13 mouse cellular contexts compared by ENCODE assay signal in the genomic region with DNA sequence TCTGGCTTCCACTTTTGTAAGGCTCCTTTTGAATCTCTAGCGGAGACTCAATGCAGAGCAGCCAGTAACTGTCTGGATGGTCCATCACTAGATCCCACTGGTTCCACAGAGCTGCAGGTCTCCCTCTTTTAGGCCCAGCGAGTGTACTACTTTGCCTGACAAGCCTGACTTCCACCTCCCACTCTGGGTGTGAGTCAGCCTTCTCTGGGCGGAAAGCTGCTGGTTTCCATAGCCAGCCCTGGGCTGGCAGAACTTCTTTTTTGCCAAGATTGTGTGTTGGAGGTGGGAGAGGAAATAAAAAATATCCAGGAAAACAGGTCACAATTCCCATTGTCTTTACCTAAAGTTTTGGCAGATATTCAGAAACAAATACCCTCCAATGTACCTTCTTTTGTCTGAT. TPM values are rescaled to one million over a fixed set of nuclear protein-coding genes. Genes with fewer than 3 reads are reported as not detected.
A peak's percentile ranks its signal among the peaks of the same experiment; 100 is the strongest.
DNase-seq lines count a peak whose midpoint lies in the region; ATAC-seq and TF ChIP-seq lines count a peak whose summit lies in the region.
"Had no signal": no experiment of that assay in that cellular context is flagged by ENCODE, and none has a peak within 500 bp of the region (broad histone marks: within the 10 kb centered on the region; RNA-seq: fewer than 3 reads in every experiment).

No protein-coding gene starts in this region.

- no peak overlapping the region for H3K4me3 ChIP-seq in liver, postnatal 0 days (ENCODE audit: low read depth, low read length)
- no peak overlapping the region for H3K4me3 ChIP-seq in liver, embryonic 11.5 days (ENCODE audit: low read depth, low read length)
- H3K4me3 ChIP-seq in heart, embryonic 16.5 days (ENCODE audit: low read length): no peak overlapping the region
- H3K4me3 ChIP-seq: forebrain, embryonic 10.5 days; limb, embryonic 15.5 days; midbrain, embryonic 15.5 days had no signal

- H3K27ac ChIP-seq in liver, postnatal 0 days (ENCODE audit: low read depth): peak overlapping the region; percentile 35; the same call in 1 of the 2 replicates
- no peak overlapping the region for H3K27ac ChIP-seq in liver, embryonic 11.5 days (ENCODE audit: low read depth, low read length)
- peak overlapping the region; percentile 19; the same call in 1 of the 2 replicates for H3K27ac ChIP-seq in heart, embryonic 16.5 days (ENCODE audit: low read length)
- H3K27ac ChIP-seq: forebrain, embryonic 10.5 days; hindbrain, embryonic 14.5 days; limb, embryonic 15.5 days; midbrain, embryonic 15.5 days had no signal

- no peaks in the 10 kb centered on the region for H3K27me3 ChIP-seq in liver, postnatal 0 days (ENCODE audit: insufficient read depth, low read length)
- H3K27me3 ChIP-seq in liver, embryonic 11.5 days (replicated peaks; ENCODE audit: control insufficient read depth, insufficient read depth, low read length): no peaks in the 10 kb centered on the region
- no peaks in the 10 kb centered on the region for H3K27me3 ChIP-seq in heart, embryonic 16.5 days (ENCODE audit: control insufficient read depth, insufficient read depth, low read length)
- H3K27me3 ChIP-seq: limb, embryonic 15.5 days; midbrain, embryonic 15.5 days had no signal

- intact Hi-C loops in heart, postnatal 36 days (cut with DNase I): no loop called here

- no peaks in the 10 kb centered on the region for H3K4me1 ChIP-seq in liver, postnatal 0 days (ENCODE audit: insufficient read depth)
- no peaks in the 10 kb centered on the region for H3K4me1 ChIP-seq in liver, embryonic 11.5 days (replicated peaks; ENCODE audit: control insufficient read depth, insufficient read depth, low read length)
- no peaks in the 10 kb centered on the region for H3K4me1 ChIP-seq in heart, embryonic 16.5 days (ENCODE audit: control insufficient read depth, insufficient read depth, low read length)
- H3K4me1 ChIP-seq: forebrain, embryonic 10.5 days; limb, embryonic 15.5 days; midbrain, embryonic 15.5 days had no signal

- no peak overlapping the region for H3K4me2 ChIP-seq in liver, postnatal 0 days (ENCODE audit: low read depth, low read length)
- H3K4me2 ChIP-seq in liver, embryonic 11.5 days: no peak overlapping the region
- H3K4me2 ChIP-seq in heart, embryonic 16.5 days (ENCODE audit: low read depth, low read length): no peak overlapping the region
- H3K4me2 ChIP-seq: hindbrain, embryonic 14.5 days; limb, embryonic 15.5 days; midbrain, embryonic 15.5 days had no signal

- TF ChIP-seq EP300 in liver, postnatal 0 days (IDR thresholded peaks at IDR 0.05; ENCODE audit: low read depth): no peak

- WGBS in liver, postnatal 0 days (ENCODE audit: insufficient replicate concordance): 77% methylated on average over 3 of the region's 3 CpGs
- WGBS in liver, embryonic 11.5 days: 76% methylated on average over 3 of the region's 3 CpGs
- WGBS in heart, embryonic 16.5 days: 71% methylated on average over 3 of the region's 3 CpGs

- DNase-seq in heart, adult 11 months: peak; percentile 96
- no peak for DNase-seq in heart, postnatal 36 days
- no peak for DNase-seq in liver, postnatal 0 days
- DNase-seq in liver, embryonic 11.5 days (ENCODE audit: low spot score): no peak
- DNase-seq in B cell, adult 2 months: no peak
- DNase-seq in thymus, adult 18-20 months: no peak
- DNase-seq: cerebellum, postnatal 36 days had no signal

- ATAC-seq in liver, postnatal 0 days: no peak
- ATAC-seq in liver, embryonic 11.5 days (replicated peaks; ENCODE audit: low FRiP score): no peak
- ATAC-seq in heart, embryonic 16.5 days (replicated peaks; ENCODE audit: extremely low read depth, insufficient read depth, low FRiP score): no peak
- ATAC-seq in megakaryocyte, adult 5-6 weeks (ENCODE audit: poor library complexity, severe bottlenecking): peak; percentile 58
- ATAC-seq: midbrain, embryonic 15.5 days had no signal

- H3K9me3 ChIP-seq in liver, postnatal 0 days (ENCODE audit: low read length): no peaks in the 10 kb centered on the region
- no peaks in the 10 kb centered on the region for H3K9me3 ChIP-seq in liver, embryonic 11.5 days (ENCODE audit: control insufficient read depth, low read length)
- H3K9me3 ChIP-seq in heart, embryonic 16.5 days (replicated peaks; ENCODE audit: control insufficient read depth, low read length): no peaks in the 10 kb centered on the region
- H3K9me3 ChIP-seq: forebrain, embryonic 10.5 days; limb, embryonic 15.5 days; midbrain, embryonic 15.5 days had no signal

- no peak overlapping the region for H3K9ac ChIP-seq in liver, postnatal 0 days (replicated peaks)
- no peak overlapping the region for H3K9ac ChIP-seq in liver, embryonic 11.5 days (ENCODE audit: low read depth, low read length)
- H3K9ac ChIP-seq in heart, embryonic 16.5 days (ENCODE audit: low read length): no peak overlapping the region
- H3K9ac ChIP-seq: hindbrain, embryonic 14.5 days; limb, embryonic 15.5 days; midbrain, embryonic 15.5 days had no signal

- H3K36me3 ChIP-seq in liver, postnatal 0 days (replicated peaks; ENCODE audit: insufficient read depth, low read length): no peaks in the 10 kb centered on the region
- H3K36me3 ChIP-seq in liver, embryonic 11.5 days (ENCODE audit: control insufficient read depth, insufficient read depth, low read length): no peaks in the 10 kb centered on the region
- no peaks in the 10 kb centered on the region for H3K36me3 ChIP-seq in heart, embryonic 16.5 days (ENCODE audit: control insufficient read depth, insufficient read depth)
- H3K36me3 ChIP-seq: forebrain, embryonic 10.5 days; limb, embryonic 15.5 days; midbrain, embryonic 15.5 days had no signal

- TF ChIP-seq CTCF in liver, postnatal 0 days (IDR thresholded peaks at IDR 0.05; ENCODE audit: low read depth): no peak

RNA-seq across cellular contexts. Expression of gene Entpd1, which starts 17.9 kb away (rescaled TPM):
- total RNA-seq in heart, postnatal 36 days (2021): 10 to 100 TPM; 25.0 to 33.2 TPM
- 5.1 and 5.7 TPM in 2 replicates for polyA plus RNA-seq in liver, postnatal 0 days (2015; fragmentation: Nextera tagmentation; extraction: Ambion mirVana)
- polyA plus RNA-seq in liver, embryonic 11.5 days (2014; fragmentation: Nextera tagmentation; extraction: Ambion mirVana): 3.0 and 3.8 TPM in 2 replicates
- polyA plus RNA-seq in heart, embryonic 16.5 days (2015; fragmentation: Nextera tagmentation; extraction: Ambion mirVana): 10.4 and 11.7 TPM in 2 replicates
- 21.8 and 22.3 TPM in 2 replicates for total RNA-seq in megakaryocyte, adult 5-6 weeks (2015)
- total RNA-seq in megakaryocyte, adult 5-6 weeks (2017): 44.0 and 51.9 TPM in 2 replicates

RNA-seq across cellular contexts. Expression of gene Tctn3, which starts 18.1 kb away (rescaled TPM):
- 1 to 10 TPM; 7.4 to 8.0 TPM for total RNA-seq in heart, postnatal 36 days (2021)
- 1.7 and 1.8 TPM in 2 replicates for polyA plus RNA-seq in liver, postnatal 0 days (2015; fragmentation: Nextera tagmentation; extraction: Ambion mirVana)
- polyA plus RNA-seq in liver, embryonic 11.5 days (2014; fragmentation: Nextera tagmentation; extraction: Ambion mirVana): 4.9 and 5.0 TPM in 2 replicates
- polyA plus RNA-seq in heart, embryonic 16.5 days (2015; fragmentation: Nextera tagmentation; extraction: Ambion mirVana): 8.9 and 11.1 TPM in 2 replicates
- total RNA-seq in megakaryocyte, adult 5-6 weeks (2015): 2.5 and 5.8 TPM in 2 replicates
- total RNA-seq in megakaryocyte, adult 5-6 weeks (2017): 1.6 and 3.2 TPM in 2 replicates

RNA-seq across cellular contexts. Expression of gene Aldh18a1, which starts 41.8 kb away (rescaled TPM):
- total RNA-seq in heart, postnatal 36 days (2021): 1 to 10 TPM; 6.7 to 7.6 TPM
- polyA plus RNA-seq in liver, postnatal 0 days (2015; fragmentation: Nextera tagmentation; extraction: Ambion mirVana): 8.1 and 9.1 TPM in 2 replicates
- 103 and 114 TPM in 2 replicates for polyA plus RNA-seq in liver, embryonic 11.5 days (2014; fragmentation: Nextera tagmentation; extraction: Ambion mirVana)
- polyA plus RNA-seq in heart, embryonic 16.5 days (2015; fragmentation: Nextera tagmentation; extraction: Ambion mirVana): 51.9 and 58.3 TPM in 2 replicates
- total RNA-seq in megakaryocyte, adult 5-6 weeks (2015): 8.3 and 10.5 TPM in 2 replicates
- total RNA-seq in megakaryocyte, adult 5-6 weeks (2017): 6.5 and 7.6 TPM in 2 replicates
